Mouse (Mus musculus) small intestine, adult 2 months (tissue): Measurements from ENCODE around the gene Pcnx4.

Experiments
- CTCF ChIP-seq: fragments of 200-500 bp; IDR thresholded peaks from 2 replicates; pipeline ENCODE4 v1.5.1; 2012; ENCODE audit warnings: low read depth, mild to moderate bottlenecking, control low read depth, inconsistent platforms, low read length, moderate library complexity, mixed read lengths; ENCODE audit not compliant: insufficient replicate concordance, insufficient read length; ENCODE audit errors: extremely low read depth
- POLR2A ChIP-seq: fragments of 200-500 bp; IDR thresholded peaks from 2 replicates; pipeline ENCODE4 v1.6.1; 2012; ENCODE audit warnings: low read depth, mild to moderate bottlenecking, control low read depth, inconsistent platforms, low read length, moderate library complexity

GRCm38 (mm10) chr12:72520645-72521044 lies 15.5 kb upstream of the Pcnx4 start:
- TF ChIP-seq CTCF (peak; percentile 39; the same call in 1 of the 2 replicates), POLR2A (no peak)
